Mouse (Mus musculus) heart, postnatal 25 days (tissue): ENCODE measurements around the gene Rps6ka5. TPM values are rescaled to one million over a fixed set of nuclear protein-coding genes. Genes with fewer than 3 reads are reported as not detected.

Source experiments
- DNase-seq: peaks from one replicate; pipeline ENCODE4 v3.0.0; 2022; ENCODE audit warnings: low spot score
- intact Hi-C: fragments of 180-260 bp; cut with DNase I; formaldehyde crosslinking; loops from one replicate; pipeline ENCODE4 v1.15.1; 2025
- total RNA-seq, 2 experiments: library from RNA; stranded (reverse); gene quantifications; 2 replicates each; pipeline ENCODE4 v1.2.3; 2021

Rps6ka5 gene
- total RNA-seq, 2 experiments from 2014 or later, result 12.9 to 14.7 TPM

- no peak for DNase-seq
- intact Hi-C loops, result loop anchor here (5.0 kb wide), 4 partner anchors 37 to 332 kb away; no protein-coding TSS in a partner anchor
These were observed 207.1 kb downstream of the Rps6ka5 start for GRCm38 (mm10) chr12:100519684-100520076.

GRCm38 (mm10) chr12:100517371-100517770, 209.4 kb downstream of the Rps6ka5 start:
- no peak for DNase-seq
- intact Hi-C loops, result loop anchor here (5.0 kb wide), 2 partner anchors 35 to 80 kb away; no protein-coding TSS in a partner anchor

- no peak for DNase-seq
- intact Hi-C loops, result loop anchor here (5.0 kb wide), 2 partner anchors 34 to 79 kb away; no protein-coding TSS in a partner anchor
These were observed 210.5 kb downstream of the Rps6ka5 start for GRCm38 (mm10) chr12:100516161-100516838.

- DNase-seq, result no peak
- intact Hi-C loops, result loop anchor here (5.0 kb wide), 2 partner anchors 33 to 78 kb away; no protein-coding TSS in a partner anchor
These were observed 211.3 kb downstream of the Rps6ka5 start for GRCm38 (mm10) chr12:100515493-100515892.

GRCm38 (mm10) chr12:100514611-100515010, 212.2 kb downstream of the Rps6ka5 start:
- intact Hi-C loops, result loop anchor here (5.0 kb wide), 3 partner anchors 32 to 77 kb away; no protein-coding TSS in a partner anchor
- no peak for DNase-seq

- DNase-seq, result no peak
- intact Hi-C loops, result loop anchor here (5.0 kb wide), 1 partner anchor 46 kb away; no protein-coding TSS in a partner anchor
These were observed 213.7 kb downstream of the Rps6ka5 start for GRCm38 (mm10) chr12:100513131-100513530.

- DNase-seq, result no peak
These were observed 214.1 kb downstream of the Rps6ka5 start for GRCm38 (mm10) chr12:100512641-100513040.

GRCm38 (mm10) chr12:100509615-100510282, 217.0 kb downstream of the Rps6ka5 start:
- DNase-seq, result no peak
- intact Hi-C loops, result loop anchor here (5.0 kb wide), 2 partner anchors 42 to 68 kb away; no protein-coding TSS in a partner anchor

More at GRCm38 (mm10) chr12:100512641-100513040, 214.1 kb downstream of the Rps6ka5 start:
- intact Hi-C loops, result loop anchor here (5.0 kb wide), 1 partner anchor 45 kb away; no protein-coding TSS in a partner anchor

GRCm38 (mm10) chr12:100508668-100509067, 218.1 kb downstream of the Rps6ka5 start:
- intact Hi-C loops, result loop anchor here (5.0 kb wide), 1 partner anchor 69 kb away; no protein-coding TSS in a partner anchor
- DNase-seq, result no peak

GRCm38 (mm10) chr12:100505484-100505883, 221.3 kb downstream of the Rps6ka5 start:
- DNase-seq, result no peak
- intact Hi-C loops, result loop anchor here (5.0 kb wide), 1 partner anchor 72 kb away; no protein-coding TSS in a partner anchor

GRCm38 (mm10) chr12:100504585-100504984, 222.2 kb downstream of the Rps6ka5 start:
- no peak for DNase-seq
- intact Hi-C loops, result no loop called here

- intact Hi-C loops, result no loop called here
These were observed 223.1 kb downstream of the Rps6ka5 start for GRCm38 (mm10) chr12:100503659-100504058.

GRCm38 (mm10) chr12:100502544-100502943, 224.2 kb downstream of the Rps6ka5 start:
- intact Hi-C loops, result no loop called here

More at GRCm38 (mm10) chr12:100503659-100504058, 223.1 kb downstream of the Rps6ka5 start:
- no peak for DNase-seq

GRCm38 (mm10) chr12:100501261-100501660, 225.5 kb downstream of the Rps6ka5 start:
- intact Hi-C loops, result no loop called here
- no peak for DNase-seq

More at GRCm38 (mm10) chr12:100502544-100502943, 224.2 kb downstream of the Rps6ka5 start:
- DNase-seq, result no peak

- DNase-seq, result no peak
- intact Hi-C loops, result no loop called here
These were observed 227.3 kb downstream of the Rps6ka5 start for GRCm38 (mm10) chr12:100499469-100499868.

Other genes starting within 250 kb of the Rps6ka5 start
- gene Ttc7b, start 206.2 kb downstream of the Rps6ka5 start, total RNA-seq, result 10 to 100 TPM; 78.9 to 81.0 TPM
- gene Dglucy, start 52.1 kb upstream of the Rps6ka5 start, total RNA-seq, result 10 to 100 TPM; 60.4 to 61.1 TPM
- gene Gpr68, start 181.2 kb upstream of the Rps6ka5 start, total RNA-seq, result under 1 TPM; 0.23 to 0.92 TPM